ENCODE assay signal across 8 mouse cellular contexts in genomic region chr1:142742307-142742706, GRCm38 (mm10).
A peak's percentile ranks its signal among the peaks of the same experiment; 100 is the strongest.
DNase-seq lines count a peak whose midpoint lies in the region; ATAC-seq and TF ChIP-seq lines count a peak whose summit lies in the region.

No protein-coding gene starts in this region.

- H3K4me3 ChIP-seq in forebrain, postnatal 0 days (ENCODE audit: low read depth, low read length) = no peak overlapping the region
- H3K4me3 ChIP-seq in midbrain, embryonic 11.5 days (ENCODE audit: low read depth, low read length) = no peak overlapping the region

- H3K4me2 ChIP-seq in forebrain, postnatal 0 days (ENCODE audit: low read depth) = no peak overlapping the region
- H3K4me2 ChIP-seq in midbrain, embryonic 11.5 days = no peak overlapping the region

- no peak overlapping the region for H3K9ac ChIP-seq in forebrain, postnatal 0 days
- H3K9ac ChIP-seq in midbrain, embryonic 11.5 days (ENCODE audit: low read length) = no peak overlapping the region

- ATAC-seq in forebrain, postnatal 0 days = no peak; the same call in 1 of the 2 replicates
- ATAC-seq in midbrain, embryonic 11.5 days (ENCODE audit: low FRiP score) = peak; percentile 91

- no peaks in the 10 kb centered on the region for H3K27me3 ChIP-seq in forebrain, postnatal 0 days (ENCODE audit: insufficient read depth, low read length)
- no peaks in the 10 kb centered on the region for H3K27me3 ChIP-seq in midbrain, embryonic 11.5 days (ENCODE audit: control insufficient read depth, insufficient read depth, low read length)

- peak; percentile 1 for DNase-seq in cerebellum, adult 9-10 months
- no peak for DNase-seq in cerebellum, adult 9-11 months
- DNase-seq in urinary bladder, postnatal 25 days (ENCODE audit: low spot score) = peak; percentile 31
- no peak for DNase-seq in urinary bladder, adult 2 months (ENCODE audit: low spot score)
- DNase-seq in forebrain, postnatal 0 days = peak; percentile 17
- peak; percentile 67 to 70 for DNase-seq in kidney, postnatal 4 days
- peak; percentile 90 for DNase-seq in midbrain, embryonic 11.5 days (ENCODE audit: low spot score, missing footprints)
- peak; percentile 40 for DNase-seq in thymus, postnatal 4 days

- H3K4me1 ChIP-seq in forebrain, postnatal 0 days (ENCODE audit: insufficient read depth) = no peaks in the 10 kb centered on the region
- H3K4me1 ChIP-seq in midbrain, embryonic 11.5 days (ENCODE audit: control insufficient read depth, insufficient read depth, low read length) = no peaks in the 10 kb centered on the region

- H3K9me3 ChIP-seq in forebrain, postnatal 0 days (ENCODE audit: low read length) = no peaks in the 10 kb centered on the region
- no peaks in the 10 kb centered on the region for H3K9me3 ChIP-seq in midbrain, embryonic 11.5 days (ENCODE audit: control insufficient read depth, low read length)

- no peaks in the 10 kb centered on the region for H3K36me3 ChIP-seq in forebrain, postnatal 0 days (ENCODE audit: insufficient read depth)
- no peaks in the 10 kb centered on the region for H3K36me3 ChIP-seq in midbrain, embryonic 11.5 days (ENCODE audit: control insufficient read depth, insufficient read depth, low read length)

- peak; percentile 62 for TF ChIP-seq CTCF in forebrain, postnatal 0 days (IDR thresholded peaks at IDR 0.05; ENCODE audit: low read depth)

- WGBS in forebrain, postnatal 0 days = 13% methylated on average over 2 of the region's 2 CpGs
- 17% methylated on average over 2 of the region's 2 CpGs for WGBS in midbrain, embryonic 11.5 days

- no peak overlapping the region for H3K27ac ChIP-seq in forebrain, postnatal 0 days (ENCODE audit: low read depth, low read length)
- H3K27ac ChIP-seq in midbrain, embryonic 11.5 days (ENCODE audit: low read depth, low read length) = no peak overlapping the region

Comparison
In these comparisons a context has a peak if more than half of its experiments do, and no peak if none do; other contexts are left out.
1. DNase-seq: peak in cerebellum, adult 9-10 months (single experiment), urinary bladder, postnatal 25 days (single experiment), forebrain, postnatal 0 days (single experiment), kidney, postnatal 4 days (2 of 2), midbrain, embryonic 11.5 days (single experiment) and thymus, postnatal 4 days (single experiment); none in cerebellum, adult 9-11 months (single experiment) and urinary bladder, adult 2 months (single experiment).